Mouse (Mus musculus) heart, embryonic 14.5 days (tissue): Measurements from ENCODE around the gene Acsbg1. TPM values are rescaled to one million over a fixed set of nuclear protein-coding genes. Genes with fewer than 3 reads are reported as not detected.
A peak's percentile ranks its signal among the peaks of the same experiment; 100 is the strongest.

Experiments used
- ATAC-seq: fragments of 200-750 bp; cut with Nextera tagmentation; 2 replicates; pipeline ENCODE4 v1.8.0; 2017; ENCODE audit warnings: low read depth, moderate TSS enrichment; ENCODE audit not compliant: insufficient number of reproducible peaks, insufficient read depth, low FRiP score
- H3K27ac ChIP-seq, 2 experiments: fragments of 200-500 bp in 1 of 2; fragments of 300-500 bp in 1 of 2; sonication (generic) in 1 of 2; replicated peaks in 1 of 2; 2 replicates each; pipeline ENCODE4 v1.5.1; 2012 to 2014; ENCODE audit warnings: low read depth in 2 of 2, low read length in 2 of 2, control low read depth in 1 of 2, mild to moderate bottlenecking in 1 of 2, mixed read lengths in 1 of 2; ENCODE audit not compliant: control insufficient read depth in 1 of 2, insufficient read depth in 1 of 2
- H3K27me3 ChIP-seq: fragments of 300-500 bp; sonication (generic); 2 replicates; pipeline ENCODE4 v1.6.1; 2014; ENCODE audit warnings: mild to moderate bottlenecking, low read length, control low read depth; ENCODE audit not compliant: control insufficient read depth, insufficient read depth
- H3K36me3 ChIP-seq: fragments of 300-500 bp; sonication (generic); 2 replicates; pipeline ENCODE4 v1.6.1; 2014; ENCODE audit warnings: mild to moderate bottlenecking, control low read depth, low read length, mixed read lengths; ENCODE audit not compliant: control insufficient read depth, insufficient read depth
- H3K4me1 ChIP-seq, 2 experiments: fragments of 200-500 bp in 1 of 2; fragments of 300-500 bp in 1 of 2; sonication (generic) in 1 of 2; 2 replicates each; pipeline ENCODE4 v1.6.1; 2012 to 2014; ENCODE audit warnings: low read length in 2 of 2, control low read depth in 1 of 2, mixed read lengths in 1 of 2; ENCODE audit not compliant: control insufficient read depth in 2 of 2, insufficient read depth in 2 of 2
- H3K4me2 ChIP-seq: fragments of 300-500 bp; sonication (generic); 2 replicates; pipeline ENCODE4 v1.6.1; 2014; ENCODE audit warnings: mild to moderate bottlenecking, low read length
- H3K4me3 ChIP-seq, 2 experiments: fragments of 200-500 bp in 1 of 2; fragments of 300-500 bp in 1 of 2; sonication (generic) in 1 of 2; 2 replicates each; pipeline ENCODE4 v1.5.1; 2012 to 2014; ENCODE audit warnings: low read length in 2 of 2, mild to moderate bottlenecking in 2 of 2, control low read depth in 1 of 2, low read depth in 1 of 2, moderate library complexity in 1 of 2; ENCODE audit not compliant: control insufficient read depth in 1 of 2, insufficient read depth in 1 of 2
- H3K9ac ChIP-seq: fragments of 300-500 bp; sonication (generic); 2 replicates; pipeline ENCODE4 v1.6.1; 2014; ENCODE audit warnings: mild to moderate bottlenecking, low read length
- H3K9me3 ChIP-seq: fragments of 300-500 bp; sonication (generic); 2 replicates; pipeline ENCODE4 v1.6.1; 2016; ENCODE audit warnings: low read length, control low read depth; ENCODE audit not compliant: control insufficient read depth
- WGBS: fragments of 180-500 bp; shearing (Covaris S2); extraction: QIAGEN DNeasy Blood & Tissue Kit; methylation state at CpG from one replicate; pipeline ENCODE4 v1.1.7; 2014; 5-methylcytosine and 5-hydroxymethylcytosine counted together
- polyA plus RNA-seq: library from polyadenylated mRNA; unstranded; fragments of >200 nt; fragmentation: Nextera tagmentation; extraction: Ambion mirVana; gene quantifications from 2 replicates; pipeline ENCODE4 v1.2.1, GENCODE M21; 2014

Acsbg1 gene
- polyA plus RNA-seq, 1 experiment from 2014 or later = 0.07 TPM

- no peaks in the 10 kb centered on the region for H3K27me3 ChIP-seq
- H3K36me3 ChIP-seq = no peaks in the 10 kb centered on the region
- no peak overlapping the region for H3K4me2 ChIP-seq
- H3K4me1 ChIP-seq = no peaks in the 10 kb centered on the region
- no peak overlapping the region for H3K9ac ChIP-seq
- H3K9me3 ChIP-seq = no peaks in the 10 kb centered on the region
- H3K4me3 ChIP-seq = no peak overlapping the region
- no peak for ATAC-seq
- 61% methylated on average over 14 of the region's 14 CpGs for WGBS
- H3K27ac ChIP-seq = no peak overlapping the region
Observed at GRCm38 (mm10) chr9:54687246-54688236, 25.9 kb upstream of the Acsbg1 start.

GRCm38 (mm10) chr9:54683814-54684605 is 22.3 kb upstream of the Acsbg1 start:
- Histone ChIP-seq H3K4me2 (no peak overlapping the region), H3K36me3 (no peaks in the 10 kb centered on the region), H3K9me3 (no peaks in the 10 kb centered on the region), H3K9ac (no peak overlapping the region), H3K27me3 (no peaks in the 10 kb centered on the region), H3K4me1 (peaks cover 3 to 4% of the 10 kb centered on the region in 2 experiments; a peak in 3 of 4 replicates), H3K27ac (no peak overlapping the region), H3K4me3 (no peak overlapping the region)
- ATAC-seq = no peak
- 65% methylated on average over 7 of the region's 7 CpGs for WGBS

- Histone ChIP-seq H3K27me3 (no peaks in the 10 kb centered on the region), H3K27ac (no peak overlapping the region), H3K9me3 (no peaks in the 10 kb centered on the region), H3K4me3 (no peak overlapping the region), H3K4me2 (no peak overlapping the region), H3K36me3 (no peaks in the 10 kb centered on the region), H3K4me1 (peaks cover 3 to 4% of the 10 kb centered on the region in 2 experiments; a peak in 3 of 4 replicates), H3K9ac (no peak overlapping the region)
- ATAC-seq = no peak
- WGBS = 58% methylated on average over 4 of the region's 4 CpGs
Observed at GRCm38 (mm10) chr9:54682846-54683245, 21.2 kb upstream of the Acsbg1 start.

GRCm38 (mm10) chr9:54676531-54676986 is 14.9 kb upstream of the Acsbg1 start:
- Histone ChIP-seq H3K27ac (no peak overlapping the region), H3K4me1 (peaks cover 3 to 4% of the 10 kb centered on the region in 2 experiments; a peak in 3 of 4 replicates), H3K4me3 (peak overlapping the region; percentile 31 to 47), H3K36me3 (no peaks in the 10 kb centered on the region), H3K4me2 (peak overlapping the region; percentile 72), H3K9ac (peak overlapping the region; percentile 61), H3K9me3 (no peaks in the 10 kb centered on the region), H3K27me3 (0 out of 2 replicates have a peak, but pooled peaks cover 3% of the 10 kb centered on the region)
- 2% methylated on average over 14 of the region's 14 CpGs for WGBS
- no peak for ATAC-seq

- Histone ChIP-seq H3K4me3 (no peak overlapping the region), H3K4me2 (no peak overlapping the region), H3K9ac (no peak overlapping the region), H3K9me3 (no peaks in the 10 kb centered on the region), H3K27me3 (0 out of 2 replicates have a peak, but pooled peaks cover 3% of the 10 kb centered on the region), H3K27ac (no peak overlapping the region), H3K36me3 (no peaks in the 10 kb centered on the region), H3K4me1 (no peaks in the 10 kb centered on the region)
- 85% methylated on average over 13 of the region's 13 CpGs for WGBS
- no peak for ATAC-seq
Observed at GRCm38 (mm10) chr9:54673887-54674286, 12.2 kb upstream of the Acsbg1 start.

GRCm38 (mm10) chr9:54671962-54672361 is 10.3 kb upstream of the Acsbg1 start:
- 84% methylated on average over 3 of the region's 3 CpGs for WGBS
- Histone ChIP-seq H3K4me1 (no peaks in the 10 kb centered on the region), H3K4me2 (no peak overlapping the region), H3K9me3 (no peaks in the 10 kb centered on the region), H3K27ac (no peak overlapping the region), H3K36me3 (no peaks in the 10 kb centered on the region), H3K9ac (no peak overlapping the region), H3K4me3 (no peak overlapping the region), H3K27me3 (no peaks in the 10 kb centered on the region)
- ATAC-seq = no peak

GRCm38 (mm10) chr9:54668455-54668854 is 6.8 kb upstream of the Acsbg1 start:
- Histone ChIP-seq H3K9ac (no peak overlapping the region), H3K27me3 (no peaks in the 10 kb centered on the region), H3K4me3 (no peak overlapping the region), H3K36me3 (no peaks in the 10 kb centered on the region), H3K9me3 (no peaks in the 10 kb centered on the region; the same call in 1 of the 2 replicates), H3K27ac (no peak overlapping the region), H3K4me1 (no peaks in the 10 kb centered on the region), H3K4me2 (no peak overlapping the region)
- 67% methylated on average over 4 of the region's 4 CpGs for WGBS
- ATAC-seq = no peak
